Mouse (Mus musculus): ENCODE measurements around the gene Pfkfb2. TPM values are rescaled to one million over a fixed set of nuclear protein-coding genes. Genes with fewer than 3 reads are reported as not detected.
A peak's percentile ranks its signal among the peaks of the same experiment; 100 is the strongest.

The Pfkfb2 gene
- total RNA-seq, 1 experiment: 10.0 TPM

DNA sequence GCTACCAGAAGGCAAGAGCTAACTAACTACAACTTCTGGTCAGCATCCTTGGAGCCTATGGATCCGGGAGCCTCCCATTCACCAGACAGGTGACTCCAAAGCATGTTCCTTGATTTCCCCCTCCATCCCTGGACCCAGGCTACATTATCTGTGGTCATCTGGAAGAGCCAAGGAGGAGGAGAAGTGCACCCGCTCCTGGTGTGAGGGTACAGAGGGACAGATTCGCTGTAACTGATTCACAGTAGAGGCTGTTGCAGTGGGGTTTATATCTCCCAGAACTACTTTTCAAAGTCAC, 12.9 kb downstream of the Pfkfb2 start:
- Histone ChIP-seq H3K9me3 (ENCODE audit: control insufficient read depth, insufficient read depth, low read depth, low read length) (no peaks in the 10 kb centered on the region), H3K36me3 (ENCODE audit: control insufficient read depth, insufficient read depth, low read length, poor library complexity, severe bottlenecking) (no peaks in the 10 kb centered on the region; the same call in 1 of the 2 replicates), H3K4me3 (ENCODE audit: insufficient read depth in 1 of 2, low read depth in 1 of 2, low read length in 2 of 2, poor library complexity in 1 of 2, severe bottlenecking in 1 of 2) (peak overlapping the region; percentile 82 to 90), H3K4me1 (ENCODE audit: control insufficient read depth in 2 of 2, insufficient read depth in 2 of 2, low read length in 2 of 2, poor library complexity in 1 of 2) (peaks cover 0 to 2% of the 10 kb centered on the region in 2 experiments; a peak in 1 of 4 replicates), H3K9ac (ENCODE audit: insufficient read depth, low read depth, low read length, poor library complexity, severe bottlenecking) (peak overlapping the region; percentile 91), H3K27ac (ENCODE audit: insufficient read depth, low read depth, low read length, poor library complexity, severe bottlenecking) (no peak overlapping the region)
- in situ Hi-C loops (cut with MboI; ENCODE audit: low sequenced_read_pairs in 2 of 2, unreplicated experiment in 2 of 2): no loop called here
- DNase-seq (ENCODE audit: low read depth, low spot score): no peak
- no peak for TF ChIP-seq MAFK (IDR thresholded peaks at IDR 0.05; ENCODE audit: insufficient read depth, low read depth, low read length)
- TF ChIP-seq HCFC1 (IDR thresholded peaks at IDR 0.05; ENCODE audit: borderline replicate concordance, insufficient read depth, low read length): no peak
- TF ChIP-seq CHD2 (IDR thresholded peaks at IDR 0.05; ENCODE audit: low read depth, low read length): no peak
- no peak for TF ChIP-seq ZC3H11A (IDR thresholded peaks at IDR 0.05; ENCODE audit: borderline replicate concordance, low read depth, low read length)

DNA sequence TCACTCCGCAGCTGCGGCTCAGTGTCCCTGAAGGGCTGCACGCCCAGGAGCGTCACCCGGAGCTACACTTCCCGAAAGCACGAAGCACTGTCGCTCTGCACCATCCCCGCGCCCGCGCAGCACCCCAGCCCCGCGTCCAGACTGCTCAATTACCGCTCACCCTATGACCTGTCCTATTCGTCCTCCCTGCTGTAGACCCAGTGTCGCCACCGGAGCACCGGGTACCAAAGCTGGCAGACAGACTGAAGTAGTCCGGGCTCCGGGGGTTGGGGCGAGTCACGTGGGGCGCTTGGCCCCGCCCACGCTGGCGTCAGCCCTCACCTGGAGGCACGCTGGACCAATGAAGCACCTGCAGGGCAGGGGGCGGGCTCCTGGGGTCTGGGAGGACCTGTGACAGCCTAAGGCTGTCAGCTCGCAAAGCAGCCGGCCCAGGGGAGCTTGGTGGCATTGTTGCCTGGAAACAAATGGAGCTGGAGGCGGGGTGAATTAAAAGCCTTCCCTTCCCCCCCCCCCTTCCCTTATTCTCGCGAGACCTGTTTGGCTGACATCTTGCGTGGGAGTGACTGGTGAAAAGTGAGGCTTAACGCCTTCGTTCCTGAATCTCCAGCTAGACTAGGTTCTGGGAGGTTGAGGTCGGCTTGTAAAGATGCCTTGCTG, 13.4 kb downstream of the Pfkfb2 start, which contains the start of gene Gm29427:
Gm29427 (minus strand) TSS at position 239 of the 657 bp plus-strand sequence.
- in situ Hi-C loops (cut with MboI; ENCODE audit: low sequenced_read_pairs in 2 of 2, unreplicated experiment in 2 of 2): no loop called here
- peak; percentile 98 for DNase-seq (ENCODE audit: low read depth, low spot score)
- peak within 1 kb of the TSS; percentile 91 for H3K9ac ChIP-seq (ENCODE audit: insufficient read depth, low read depth, low read length, poor library complexity, severe bottlenecking)
- TF ChIP-seq CHD2 (IDR thresholded peaks at IDR 0.05; ENCODE audit: low read depth, low read length) (peak; percentile 97), HCFC1 (IDR thresholded peaks at IDR 0.05; ENCODE audit: borderline replicate concordance, insufficient read depth, low read length) (no peak)
- no peak within 1 kb of the TSS for H3K27ac ChIP-seq (ENCODE audit: insufficient read depth, low read depth, low read length, poor library complexity, severe bottlenecking)
- no peaks in the 10 kb centered on the region; the same call in 1 of the 2 replicates for H3K36me3 ChIP-seq (ENCODE audit: control insufficient read depth, insufficient read depth, low read length, poor library complexity, severe bottlenecking)
- H3K4me3 ChIP-seq (ENCODE audit: insufficient read depth in 1 of 2, low read depth in 1 of 2, low read length in 2 of 2, poor library complexity in 1 of 2, severe bottlenecking in 1 of 2): peak within 1 kb of the TSS; percentile 82 to 90
- H3K9me3 ChIP-seq (ENCODE audit: control insufficient read depth, insufficient read depth, low read depth, low read length): no peaks in the 10 kb centered on the region
- H3K4me1 ChIP-seq (ENCODE audit: control insufficient read depth in 2 of 2, insufficient read depth in 2 of 2, low read length in 2 of 2, poor library complexity in 1 of 2): peaks cover 0 to 2% of the 10 kb centered on the region in 2 experiments; a peak in 1 of 4 replicates

DNA sequence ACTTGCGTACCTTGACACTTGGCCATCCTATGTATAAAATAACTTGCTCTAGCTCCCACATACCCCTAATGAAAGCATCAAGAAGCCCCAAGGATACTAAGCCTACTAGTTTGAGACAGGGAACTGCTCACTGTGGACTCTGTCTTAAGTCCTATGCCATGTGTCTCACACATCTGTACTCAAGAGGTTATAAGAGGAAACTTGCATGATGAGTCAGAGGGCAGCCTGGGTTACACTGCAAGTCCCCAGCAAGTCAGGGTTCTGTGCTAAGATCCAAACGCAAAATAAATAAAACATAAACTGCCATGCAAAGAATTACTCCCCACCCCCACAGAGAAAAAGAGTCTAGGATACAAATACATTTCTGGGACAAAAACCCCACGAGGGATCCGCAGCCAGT, 15.0 kb downstream of the Pfkfb2 start:
- in situ Hi-C loops (cut with MboI; ENCODE audit: low sequenced_read_pairs in 2 of 2, unreplicated experiment in 2 of 2): no loop called here
- TF ChIP-seq MAFK (IDR thresholded peaks at IDR 0.05; ENCODE audit: insufficient read depth, low read depth, low read length): no peak
- TF ChIP-seq HCFC1 (IDR thresholded peaks at IDR 0.05; ENCODE audit: borderline replicate concordance, insufficient read depth, low read length): no peak
- TF ChIP-seq CHD2 (IDR thresholded peaks at IDR 0.05; ENCODE audit: low read depth, low read length): no peak
- TF ChIP-seq ZC3H11A (IDR thresholded peaks at IDR 0.05; ENCODE audit: borderline replicate concordance, low read depth, low read length): no peak

DNA sequence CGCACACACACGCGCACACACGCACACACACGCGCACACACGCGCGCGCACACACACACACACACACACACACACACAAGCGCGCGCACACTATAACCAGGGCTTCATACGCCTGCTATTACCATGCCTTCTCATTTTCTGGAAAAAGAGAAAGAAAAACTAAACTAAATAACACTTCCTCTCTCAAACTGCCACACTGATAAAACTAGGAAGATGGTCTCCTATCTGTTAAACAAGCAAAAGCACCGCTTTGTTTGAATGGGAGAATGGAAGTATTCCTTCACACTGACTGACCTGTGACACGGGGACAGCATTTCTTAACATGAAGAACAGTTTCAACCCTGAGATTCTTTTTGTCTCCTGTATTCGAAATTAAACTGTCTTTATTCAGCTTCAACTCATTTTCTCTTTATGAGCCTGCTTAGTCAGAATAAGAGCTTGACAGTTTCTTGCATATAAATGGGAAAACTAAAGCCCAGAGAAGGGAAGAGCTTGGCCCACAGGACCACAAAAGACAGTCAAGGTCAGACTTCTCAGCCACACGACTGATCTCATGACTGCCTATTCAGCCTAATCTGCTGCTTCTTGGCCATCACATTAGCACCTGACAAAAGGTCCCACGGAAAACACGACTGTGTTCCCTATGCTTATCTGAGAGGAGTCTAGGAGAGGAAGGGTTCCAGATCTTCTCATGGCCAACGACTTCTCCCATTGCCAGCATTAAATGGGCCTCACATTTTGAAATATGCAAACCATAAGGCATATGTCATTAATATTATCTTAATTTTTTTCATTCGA, 18.6 kb downstream of the Pfkfb2 start:
- no peak overlapping the region for H3K4me3 ChIP-seq (ENCODE audit: insufficient read depth in 1 of 2, low read depth in 1 of 2, low read length in 2 of 2, poor library complexity in 1 of 2, severe bottlenecking in 1 of 2)
- no peaks in the 10 kb centered on the region for H3K4me1 ChIP-seq (ENCODE audit: control insufficient read depth in 2 of 2, insufficient read depth in 2 of 2, low read length in 2 of 2, poor library complexity in 1 of 2)
- in situ Hi-C loops (cut with MboI; ENCODE audit: low sequenced_read_pairs in 2 of 2, unreplicated experiment in 2 of 2): no loop called here
- DNase-seq (ENCODE audit: low read depth, low spot score): no peak
- H3K36me3 ChIP-seq (ENCODE audit: control insufficient read depth, insufficient read depth, low read length, poor library complexity, severe bottlenecking): peaks cover 1% of the 10 kb centered on the region; the same call in 1 of the 2 replicates
- TF ChIP-seq CHD2 (IDR thresholded peaks at IDR 0.05; ENCODE audit: low read depth, low read length) (no peak), HCFC1 (IDR thresholded peaks at IDR 0.05; ENCODE audit: borderline replicate concordance, insufficient read depth, low read length) (no peak), MAFK (IDR thresholded peaks at IDR 0.05; ENCODE audit: insufficient read depth, low read depth, low read length) (no peak), ZC3H11A (IDR thresholded peaks at IDR 0.05; ENCODE audit: borderline replicate concordance, low read depth, low read length) (no peak), ZNF384 (IDR thresholded peaks at IDR 0.05; ENCODE audit: low read depth, low read length) (no peak)
- H3K27ac ChIP-seq (ENCODE audit: insufficient read depth, low read depth, low read length, poor library complexity, severe bottlenecking): no peak overlapping the region
- H3K9me3 ChIP-seq (ENCODE audit: control insufficient read depth, insufficient read depth, low read depth, low read length): no peaks in the 10 kb centered on the region
- H3K9ac ChIP-seq (ENCODE audit: insufficient read depth, low read depth, low read length, poor library complexity, severe bottlenecking): no peak overlapping the region

More for the DNA sequence above, 15.0 kb downstream of the Pfkfb2 start:
- Histone ChIP-seq H3K4me1 (ENCODE audit: control insufficient read depth in 2 of 2, insufficient read depth in 2 of 2, low read length in 2 of 2, poor library complexity in 1 of 2) (peaks cover 0 to 2% of the 10 kb centered on the region in 2 experiments; a peak in 1 of 4 replicates), H3K36me3 (ENCODE audit: control insufficient read depth, insufficient read depth, low read length, poor library complexity, severe bottlenecking) (no peaks in the 10 kb centered on the region; the same call in 1 of the 2 replicates), H3K4me3 (ENCODE audit: insufficient read depth in 1 of 2, low read depth in 1 of 2, low read length in 2 of 2, poor library complexity in 1 of 2, severe bottlenecking in 1 of 2) (no peak overlapping the region), H3K27ac (ENCODE audit: insufficient read depth, low read depth, low read length, poor library complexity, severe bottlenecking) (no peak overlapping the region), H3K9me3 (ENCODE audit: control insufficient read depth, insufficient read depth, low read depth, low read length) (no peaks in the 10 kb centered on the region), H3K9ac (ENCODE audit: insufficient read depth, low read depth, low read length, poor library complexity, severe bottlenecking) (no peak overlapping the region)
- DNase-seq (ENCODE audit: low read depth, low spot score): no peak

Measured in ES-E14 (cell line).